Mouse (Mus musculus) left cerebral cortex, postnatal 25 days (tissue): Measurements from ENCODE around the gene Fance. TPM values are rescaled to one million over a fixed set of nuclear protein-coding genes. Genes with fewer than 3 reads are reported as not detected.

Experiments
- DNase-seq, 2 experiments: peaks; one replicate each; pipeline ENCODE4 v3.0.0; 2022; ENCODE audit warnings: low spot score in 2 of 2, mixed read lengths in 1 of 2
- intact Hi-C: fragments of 180-260 bp; cut with DNase I; formaldehyde crosslinking; loops from one replicate; pipeline ENCODE4 v1.15.1; 2025
- total RNA-seq, 2 experiments: library from RNA; stranded (reverse); gene quantifications; 2 replicates each; pipeline ENCODE4 v1.2.3; 2021

Fance gene
- total RNA-seq, 2 experiments from 2014 or later: 24.0 to 25.7 TPM

DNA sequence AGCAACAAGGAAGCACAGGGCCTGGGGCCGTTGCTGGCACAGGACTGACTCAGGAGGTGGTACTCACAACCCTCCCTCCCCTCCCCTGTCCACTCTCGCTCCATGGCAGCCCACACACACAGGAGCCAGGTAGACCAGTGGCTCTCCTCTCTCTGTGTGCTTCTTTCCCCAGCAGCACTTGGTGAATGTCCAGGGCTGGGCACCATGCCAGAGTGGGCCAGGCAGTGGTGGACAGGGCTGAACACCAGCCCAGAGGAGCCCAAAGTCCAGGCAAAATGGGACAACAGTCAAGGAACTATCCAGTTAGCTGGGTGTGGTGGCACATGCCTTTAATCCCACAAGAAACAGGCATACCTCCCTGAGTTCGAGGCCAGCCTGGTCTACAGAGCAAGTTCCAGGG lies 23.1 kb upstream of the Fance start:
- DNase-seq: peak in 1 of 2 experiments; percentile 29
- intact Hi-C loops: no loop called here

DNA sequence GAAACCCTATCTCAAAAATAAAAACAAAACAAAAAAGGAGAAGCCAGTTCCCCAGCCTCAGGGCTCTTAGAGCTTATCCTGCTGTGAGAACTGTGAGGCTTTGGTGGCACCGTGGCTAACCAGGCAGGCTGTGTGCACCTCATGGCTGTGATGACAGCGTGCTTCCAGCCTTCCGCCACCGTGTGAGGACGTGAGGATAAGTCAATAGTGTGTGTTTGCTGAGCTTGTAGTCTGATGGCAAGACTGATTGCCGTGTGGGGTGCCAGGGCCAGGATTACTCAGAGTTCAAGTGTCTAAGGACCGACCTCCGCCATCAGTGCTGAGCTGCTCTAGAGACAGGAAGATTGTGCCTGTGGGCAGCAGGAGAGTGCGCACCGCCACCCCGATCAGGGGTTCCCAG lies 22.6 kb upstream of the Fance start:
- no peak for DNase-seq
- intact Hi-C loops: no loop called here

DNA sequence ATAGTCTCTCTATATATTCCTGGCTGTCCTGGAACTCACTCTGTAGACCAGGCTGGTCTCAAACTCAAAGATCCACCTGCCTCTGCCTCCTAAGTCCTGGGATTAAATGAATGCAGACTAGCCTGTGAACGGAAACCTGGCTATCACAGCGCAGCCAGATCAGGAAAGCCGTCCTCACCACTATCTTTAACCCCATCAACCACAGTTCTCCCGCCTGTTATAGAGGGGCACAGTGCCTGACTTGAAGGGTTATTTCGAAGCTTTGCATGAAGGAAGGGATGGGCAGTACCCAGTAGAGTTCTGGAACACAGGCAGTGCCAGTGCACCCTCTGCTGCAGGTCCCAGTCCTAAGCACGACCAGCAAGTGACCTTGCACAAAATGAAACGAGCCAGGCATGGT lies 22.0 kb upstream of the Fance start:
- DNase-seq: no peak
- intact Hi-C loops: no loop called here

DNA sequence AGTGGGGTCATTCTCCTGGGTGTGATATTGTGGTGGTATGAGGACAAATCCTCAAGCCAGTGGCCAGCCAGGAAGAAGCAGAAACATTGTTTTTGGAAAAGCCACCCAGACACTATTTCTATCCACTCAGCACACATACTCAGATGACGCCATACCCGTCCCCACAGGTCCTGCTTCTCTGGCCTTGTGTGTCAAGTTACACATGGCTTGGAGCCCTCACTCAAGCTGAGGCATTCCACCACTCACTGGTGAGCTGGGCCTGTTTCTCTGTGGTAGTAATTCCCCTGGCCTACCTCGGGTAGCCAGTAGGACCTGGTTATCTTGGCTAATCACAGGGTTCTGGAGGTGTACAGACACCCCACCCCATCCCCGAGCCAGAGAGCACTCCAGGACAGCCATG lies 19.6 kb upstream of the Fance start:
- intact Hi-C loops: no loop called here
- DNase-seq: no peak

DNA sequence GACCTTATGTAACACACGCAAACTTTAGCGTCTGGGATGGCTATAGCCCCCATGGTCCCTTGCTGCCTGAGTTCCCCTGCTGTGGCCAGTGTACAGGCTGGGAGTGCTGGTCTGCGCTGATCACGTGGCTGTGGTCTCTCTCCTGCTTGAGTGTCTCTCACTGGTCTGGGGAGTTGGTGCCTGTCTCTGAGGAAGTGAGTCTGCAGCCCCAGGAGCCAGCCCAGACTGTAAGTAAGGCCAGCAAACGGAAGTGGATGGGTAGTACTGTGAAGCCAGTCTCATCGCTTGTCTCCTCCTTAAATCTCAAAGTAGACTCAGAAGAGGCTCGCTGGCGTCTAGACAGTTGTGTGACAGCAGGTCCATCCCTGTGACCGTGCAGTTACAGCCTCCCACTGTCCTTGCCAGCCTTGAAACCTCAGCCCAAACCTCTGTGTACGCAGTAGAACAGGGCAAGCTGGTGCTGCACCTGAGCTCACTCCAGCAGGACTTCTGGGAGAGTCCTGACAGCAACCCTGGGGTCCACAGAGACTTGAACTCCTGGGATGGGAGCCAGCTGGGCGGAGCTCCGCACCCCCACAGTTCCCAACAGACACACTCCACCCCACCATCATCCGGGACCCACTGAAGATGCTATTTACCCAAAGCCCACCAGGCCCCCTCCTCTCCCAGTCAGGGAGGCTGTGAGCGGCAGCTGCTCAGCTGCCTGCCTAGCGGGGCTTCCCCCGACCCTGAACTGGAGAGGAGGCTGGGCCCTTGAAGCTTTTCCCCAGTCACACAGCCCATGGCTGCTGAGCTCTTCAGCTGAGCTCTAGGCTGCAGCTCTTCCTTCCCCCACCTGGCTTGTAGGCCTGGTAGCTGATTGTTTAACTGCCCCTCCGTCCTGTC lies 18.6 kb upstream of the Fance start:
- intact Hi-C loops: no loop called here
- DNase-seq: peak; percentile 24 to 46

DNA sequence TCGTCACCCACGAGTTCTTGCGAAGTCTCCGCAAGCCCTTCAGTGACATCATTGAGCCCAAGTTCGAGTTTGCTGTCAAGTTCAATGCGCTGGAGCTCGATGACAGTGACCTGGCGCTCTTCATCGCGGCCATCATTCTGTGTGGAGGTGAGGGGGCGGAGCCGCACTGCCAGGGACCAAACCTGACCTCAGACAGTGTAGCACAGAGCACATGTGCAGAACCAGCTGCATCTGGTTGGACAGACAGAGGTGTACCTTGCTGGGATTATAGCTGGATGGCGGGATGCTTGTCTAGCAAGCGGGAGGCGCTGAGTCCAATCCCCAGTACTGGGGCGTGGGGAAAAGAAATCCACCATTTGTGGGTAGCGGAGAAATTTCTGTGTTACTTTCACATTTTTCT lies 14.4 kb upstream of the Fance start:
- no peak for DNase-seq
- intact Hi-C loops: no loop called here

DNA sequence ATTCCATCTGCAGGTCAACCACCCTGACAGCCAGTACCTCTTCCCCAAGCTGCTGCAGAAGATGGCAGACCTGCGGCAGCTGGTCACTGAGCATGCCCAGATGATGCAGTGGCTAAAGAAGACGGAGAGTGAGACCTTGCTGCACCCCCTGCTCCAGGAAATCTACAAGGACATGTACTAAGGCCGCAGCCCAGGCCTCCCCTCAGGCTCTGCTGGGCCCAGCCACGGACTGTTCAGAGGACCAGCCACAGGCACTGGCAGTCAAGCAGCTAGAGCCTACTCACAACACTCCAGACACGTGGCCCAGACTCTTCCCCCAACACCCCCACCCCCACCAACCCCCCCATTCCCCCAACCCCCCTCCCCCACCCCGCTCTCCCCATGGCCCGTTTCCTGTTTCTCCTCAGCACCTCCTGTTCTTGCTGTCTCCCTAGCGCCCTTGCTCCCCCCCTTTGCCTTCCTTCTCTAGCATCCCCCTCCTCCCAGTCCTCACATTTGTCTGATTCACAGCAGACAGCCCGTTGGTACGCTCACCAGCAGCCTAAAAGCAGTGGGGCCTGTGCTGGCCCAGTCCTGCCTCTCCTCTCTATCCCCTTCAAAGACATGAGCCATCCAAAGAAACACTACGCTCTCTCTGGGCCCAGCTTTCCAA lies 13.5 kb upstream of the Fance start:
- DNase-seq: no peak
- intact Hi-C loops: no loop called here

DNA sequence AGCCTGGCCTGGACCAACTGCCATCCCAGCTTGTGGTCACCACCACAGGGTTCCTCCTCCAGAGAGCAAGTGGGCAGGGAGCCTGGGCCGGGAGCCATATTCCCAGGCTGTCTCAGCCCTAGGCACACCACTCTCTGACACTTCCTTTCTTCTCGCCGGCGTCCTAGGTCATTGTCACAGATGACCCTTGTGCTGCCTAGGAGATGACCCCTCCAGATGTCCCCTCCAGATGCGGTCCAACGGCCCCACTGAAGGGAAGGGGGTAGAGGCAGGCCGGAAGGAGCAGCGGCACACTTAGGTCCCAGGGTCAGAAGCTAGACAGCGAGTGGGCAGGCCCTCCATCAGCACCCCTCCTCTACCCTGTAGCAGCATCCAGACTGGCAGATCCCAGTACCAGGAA lies 13.0 kb upstream of the Fance start:
- intact Hi-C loops: no loop called here
- no peak for DNase-seq

DNA sequence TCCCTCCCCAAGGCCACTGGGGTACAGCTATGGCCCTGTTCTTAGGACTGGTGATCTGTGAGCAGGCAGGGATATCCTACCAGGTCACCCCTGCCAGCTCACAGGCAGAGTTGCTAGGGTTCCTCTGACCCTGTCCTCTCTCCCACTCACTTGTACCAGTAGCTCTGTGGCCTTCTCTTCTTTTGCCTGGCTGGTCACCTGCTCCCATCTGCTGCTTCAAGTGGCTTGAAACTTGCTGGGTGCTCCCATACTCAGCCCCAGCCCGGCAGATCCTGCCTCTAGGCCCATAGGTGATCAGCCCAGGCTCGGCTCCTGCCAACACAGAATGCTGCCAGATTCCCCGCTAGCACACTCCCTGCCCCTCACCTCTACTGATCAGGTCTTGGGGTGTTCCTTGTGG lies 12.5 kb upstream of the Fance start:
- DNase-seq: no peak
- intact Hi-C loops: no loop called here

DNA sequence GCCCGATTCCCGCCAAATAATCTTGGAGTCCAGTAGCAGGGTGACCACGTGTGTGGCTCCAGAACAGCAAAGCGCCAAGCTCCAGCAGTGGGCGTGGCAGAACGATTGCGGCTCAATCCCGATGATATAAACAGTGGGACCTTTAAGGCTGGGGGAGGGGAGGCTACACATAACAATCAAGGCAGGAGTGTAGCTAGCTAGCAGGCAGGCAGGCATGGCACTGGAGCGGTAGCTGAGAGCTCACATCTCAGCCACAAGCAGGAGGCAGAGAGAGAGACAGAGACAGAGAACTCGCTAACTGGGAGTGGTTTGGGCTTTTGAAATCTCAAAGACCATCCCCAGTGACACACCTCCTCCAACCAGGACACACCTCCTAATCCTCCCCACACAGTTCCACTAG lies 8.1 kb upstream of the Fance start:
- DNase-seq: no peak
- intact Hi-C loops: no loop called here

DNA sequence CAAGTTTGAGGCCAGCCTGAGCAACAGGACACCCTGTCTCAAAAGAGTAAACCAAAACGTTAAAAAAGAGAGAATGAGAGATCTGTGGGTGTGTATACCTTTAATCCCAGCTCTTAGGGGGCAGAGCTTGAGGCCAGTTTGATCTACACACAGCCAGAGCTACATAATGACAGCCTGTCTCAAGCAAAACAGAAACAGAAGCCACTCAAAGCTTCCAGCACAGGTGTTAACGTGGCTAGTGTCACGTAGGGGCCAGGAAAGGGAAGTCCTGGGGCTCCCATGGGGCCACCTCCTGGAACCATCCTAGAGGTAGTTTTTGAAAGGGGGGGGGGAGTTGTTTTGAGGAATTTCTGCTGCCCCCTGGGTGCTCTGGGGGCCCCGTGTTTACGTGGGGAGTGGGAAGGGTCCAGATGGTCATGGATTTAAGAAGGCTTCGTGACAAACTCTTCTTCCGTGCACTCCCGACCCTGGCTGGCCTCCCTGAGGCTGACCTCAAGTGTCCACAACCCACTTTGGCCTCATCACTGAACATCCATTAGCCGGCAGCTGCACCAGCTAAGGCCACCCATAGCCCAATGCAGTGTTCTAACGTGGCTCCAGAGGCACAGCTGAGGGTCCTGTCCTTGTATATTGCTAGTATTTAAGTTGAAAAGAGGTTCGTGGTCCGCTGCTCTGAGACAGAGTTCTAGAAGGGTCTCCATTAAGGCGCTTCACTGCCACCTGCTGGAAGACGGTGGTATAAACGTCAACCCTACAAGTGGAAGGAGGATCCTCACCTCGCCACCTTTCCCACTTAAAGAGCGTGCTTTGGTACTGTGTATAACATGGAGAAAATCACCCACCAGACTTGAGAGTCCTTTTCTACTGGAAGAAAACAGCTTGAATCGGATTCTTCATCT lies 4.8 kb upstream of the Fance start:
- intact Hi-C loops: loop anchor here (1.0 kb wide), 2 partner anchors 76 to 82 kb away; partner anchors contain the start of gene Ppard
- peak; percentile 85 to 87 for DNase-seq

DNA sequence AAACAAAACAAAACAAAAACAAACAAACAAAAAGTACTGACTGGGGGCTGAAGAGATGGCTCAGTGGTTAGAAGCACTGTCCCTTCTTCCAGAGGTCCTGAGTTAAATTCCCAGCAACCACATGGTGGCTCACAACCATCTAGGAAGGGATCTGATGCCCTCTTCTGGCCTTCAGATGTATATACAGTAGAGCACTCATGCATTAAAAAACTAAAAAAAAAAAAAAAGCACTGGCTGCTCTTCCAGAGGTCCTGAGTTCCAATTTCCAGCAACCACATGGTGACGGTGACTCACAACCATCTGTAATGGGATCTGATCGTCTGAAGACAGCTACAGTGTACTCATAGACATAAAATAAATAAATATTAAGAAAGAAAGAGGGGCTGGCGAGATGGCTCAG lies 2.5 kb upstream of the Fance start:
- no peak for DNase-seq
- intact Hi-C loops: loop anchor here (5.0 kb wide), 1 partner anchor 104 kb away; the partner anchor contains the start of gene Def6

DNA sequence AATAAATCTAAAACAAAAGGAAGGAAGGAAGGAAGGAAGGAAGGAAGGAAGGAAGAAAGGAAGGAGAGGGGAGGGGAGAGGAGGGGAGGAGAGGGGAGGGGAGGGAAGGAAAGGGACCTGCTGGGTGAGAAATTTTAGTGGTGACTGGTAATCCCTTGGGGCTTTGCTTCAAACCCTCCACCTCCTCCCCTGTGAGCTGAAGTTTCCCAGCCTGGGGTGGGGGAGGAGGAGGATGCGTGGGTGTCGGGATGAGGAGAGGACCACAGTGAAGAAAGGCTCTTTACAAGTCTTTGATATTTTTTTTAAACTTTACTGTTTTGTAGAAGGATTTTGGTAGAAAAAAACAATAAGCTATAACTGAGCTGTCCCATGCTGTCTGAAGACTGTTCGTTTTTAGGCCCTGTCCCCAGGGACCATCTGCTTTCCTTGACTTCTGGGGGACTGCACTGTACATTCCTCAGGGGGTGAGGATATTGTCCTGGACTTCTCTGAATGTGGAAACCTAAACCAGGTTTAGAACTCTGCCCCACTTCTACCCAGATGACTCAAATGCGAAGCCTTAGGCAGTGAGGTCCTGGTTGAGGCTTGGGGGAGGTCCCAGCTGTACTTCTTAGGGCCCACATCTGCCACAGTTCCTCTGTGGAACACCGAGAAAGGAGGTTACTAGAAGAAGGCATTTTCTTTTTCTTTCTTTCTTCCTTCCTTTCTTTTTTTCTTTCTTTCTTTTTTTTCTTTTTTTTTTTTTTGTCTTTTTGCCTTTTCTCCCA lies 1.8 kb upstream of the Fance start:
- intact Hi-C loops: loop anchor here (5.0 kb wide), 1 partner anchor 104 kb away; the partner anchor contains the start of gene Def6
- no peak for DNase-seq

DNA sequence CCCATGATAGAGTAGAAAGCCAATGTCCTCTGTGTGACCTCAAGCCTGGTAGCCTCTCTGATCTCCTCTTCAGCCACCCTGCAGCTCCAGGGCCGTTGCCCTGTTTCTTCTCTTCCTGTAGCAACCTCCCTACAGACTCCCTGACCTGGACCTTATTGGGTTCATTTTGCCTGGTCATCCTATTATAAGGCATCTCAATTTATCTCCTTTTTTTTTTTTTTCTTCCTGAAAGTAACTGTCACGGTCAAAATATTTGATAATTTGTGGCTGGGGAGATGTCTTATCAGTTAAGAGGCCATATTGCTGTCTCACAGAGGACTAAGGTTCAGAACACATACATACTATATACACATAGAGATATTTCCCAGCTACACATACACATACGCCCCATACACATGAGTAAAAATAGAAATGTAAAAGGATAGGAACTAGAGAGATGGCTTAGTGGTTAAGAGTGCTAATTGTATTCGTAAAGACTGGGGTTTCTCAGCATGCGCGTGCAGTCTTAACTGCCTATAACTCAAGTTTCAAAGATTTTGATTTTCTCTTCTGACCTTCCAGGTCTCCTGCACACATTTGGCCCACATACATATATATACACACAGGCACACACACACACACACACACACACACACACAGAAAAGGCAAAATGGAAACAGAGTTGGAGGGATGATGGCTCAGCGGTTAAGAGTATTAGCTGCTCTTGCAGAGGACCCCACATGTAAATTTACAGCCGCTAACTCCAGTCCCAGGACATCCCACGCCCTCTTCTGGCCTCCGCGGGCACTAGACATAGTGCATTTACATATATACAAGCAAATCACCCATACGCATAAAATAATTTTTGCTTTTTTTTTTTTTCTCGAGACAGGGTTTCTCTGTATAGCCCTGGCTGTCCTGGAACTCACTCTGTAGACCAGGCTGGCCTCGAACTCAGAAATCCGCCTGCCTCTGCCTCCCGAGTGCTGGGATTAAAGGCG lies 797 bp upstream of the Fance start:
- DNase-seq: peak in 1 of 2 experiments; percentile 22
- intact Hi-C loops: loop anchor here (5.0 kb wide), 1 partner anchor 105 kb away; the partner anchor contains the start of gene Def6

DNA sequence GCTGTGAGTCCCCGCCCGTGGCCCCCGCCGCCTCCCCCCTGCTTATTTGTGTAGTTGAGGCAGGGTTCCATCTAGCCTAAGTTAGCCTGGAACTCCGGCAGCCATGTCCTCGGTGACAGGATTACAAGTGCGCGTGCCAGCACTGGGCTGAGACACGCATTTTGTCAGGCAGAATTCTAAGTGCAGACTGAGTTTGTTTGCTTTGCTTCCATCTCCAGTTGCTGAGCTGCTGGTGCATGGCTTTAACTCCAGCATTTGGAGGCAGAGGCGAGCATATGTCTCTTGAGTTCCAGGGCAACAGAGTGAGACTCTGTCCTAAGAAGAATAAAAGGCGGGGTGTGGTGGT lies 534 bp downstream of the Fance start:
- intact Hi-C loops: loop anchor here (5.0 kb wide), 1 partner anchor 107 kb away; the partner anchor contains the start of gene Def6

DNA sequence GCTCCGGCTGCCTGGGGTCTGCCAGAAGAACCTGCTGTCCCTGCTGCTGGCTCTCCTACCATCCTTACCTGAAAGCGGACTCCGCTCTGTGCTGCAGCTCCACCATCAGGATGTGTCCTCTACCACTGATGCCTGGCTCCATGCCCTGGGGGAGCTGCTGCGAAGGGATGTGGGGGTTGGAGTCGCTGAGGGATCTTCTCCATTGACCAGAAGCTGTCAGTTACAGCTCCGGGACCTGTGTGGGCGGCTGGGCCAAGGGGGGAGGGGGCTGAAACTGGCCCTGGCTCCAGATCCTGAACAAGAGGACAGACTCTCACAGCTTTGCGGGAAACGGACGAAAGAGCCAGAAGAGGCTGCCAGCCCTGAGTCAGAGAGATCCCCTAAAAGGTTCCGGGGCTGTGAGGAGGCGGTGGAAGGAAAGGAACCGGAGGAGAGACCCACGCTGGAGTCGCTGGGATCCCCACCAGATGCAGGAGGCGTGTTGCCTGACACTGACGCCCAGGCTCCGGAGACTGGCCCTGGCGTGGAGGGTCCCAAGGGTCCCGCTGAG lies 2.4 kb downstream of the Fance start:
- intact Hi-C loops: no loop called here
- no peak for DNase-seq

More for the DNA sequence above, 534 bp downstream of the Fance start:
- peak in 1 of 2 experiments; percentile 31 for DNase-seq

DNA sequence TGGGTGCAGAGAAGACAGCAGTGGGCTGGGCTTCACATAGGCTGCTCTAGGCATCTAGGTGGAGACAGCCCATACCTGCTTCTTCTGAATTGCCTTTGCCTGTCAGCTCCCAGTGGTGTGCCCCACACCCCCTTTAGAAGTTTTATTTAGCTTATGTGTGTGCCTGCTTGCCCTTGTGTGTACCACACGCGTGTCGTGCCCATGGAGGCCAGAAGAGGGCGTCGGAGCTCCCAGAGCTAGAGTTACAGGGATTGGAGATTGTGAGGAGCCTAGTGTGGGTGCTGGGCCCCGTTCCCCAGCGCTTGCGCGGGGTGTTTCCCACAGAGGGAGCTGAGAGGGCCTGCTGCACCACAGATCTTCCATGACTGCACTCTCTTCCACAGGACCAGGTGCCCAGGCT lies 3.2 kb downstream of the Fance start:
- no peak for DNase-seq
- intact Hi-C loops: no loop called here

DNA sequence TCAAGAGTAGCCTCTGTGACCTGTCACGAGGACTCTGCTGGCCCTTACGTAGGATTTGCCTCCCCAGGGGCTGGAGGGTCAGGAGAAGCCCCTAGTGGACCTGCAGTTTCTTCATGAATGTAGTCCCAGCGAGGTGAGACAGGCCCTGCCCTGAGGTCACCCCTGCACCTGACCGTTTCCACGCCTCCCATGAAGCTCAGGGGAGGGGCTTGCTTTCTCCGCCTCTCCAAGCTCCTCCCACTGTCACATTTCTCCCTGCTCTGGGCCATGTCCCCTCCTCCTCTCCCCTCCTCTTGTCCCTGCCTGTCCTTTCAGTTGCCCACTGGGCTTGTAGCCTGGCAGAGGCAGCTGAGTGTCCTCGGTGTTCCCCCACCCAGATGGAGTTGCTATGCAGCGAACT lies 3.8 kb downstream of the Fance start:
- intact Hi-C loops: no loop called here
- DNase-seq: no peak
